Mouse (Mus musculus) embryo, embryonic 10.5 days (tissue): ENCODE measurements at regions not wholly inside any gene's neighbourhood (a gene's known extent, or its start where the extent isn't known, plus 50 kb on each side); places are given as distances from the start of the nearest gene placed in this dataset.

ENCODE experiments used
- DNase-seq: peaks from one replicate; pipeline ENCODE4 v3.0.0-alpha.2; 2015; ENCODE audit warnings: low spot score

GRCm38 (mm10) chr5:118975147-118975546 lies 414.7 kb downstream of the Med13l start:
- DNase-seq = no peak

GRCm38 (mm10) chr5:118978921-118979630 lies 418.6 kb downstream of the Med13l start:
- DNase-seq = no peak

- peak; percentile 29 for DNase-seq
Observed at GRCm38 (mm10) chr5:118981046-118981445, 420.6 kb downstream of the Med13l start.

GRCm38 (mm10) chr5:118984251-118984650 lies 423.8 kb downstream of the Med13l start:
- no peak for DNase-seq

GRCm38 (mm10) chr5:118984797-118985408 lies 424.4 kb downstream of the Med13l start:
- DNase-seq = no peak

- peak; percentile 34 for DNase-seq
Observed at GRCm38 (mm10) chr5:118987376-118988000, 427.0 kb downstream of the Med13l start.

GRCm38 (mm10) chr5:118999124-118999523 lies 438.6 kb downstream of the Med13l start:
- peak; percentile 61 for DNase-seq

GRCm38 (mm10) chr5:119005825-119006471 lies 445.5 kb downstream of the Med13l start:
- DNase-seq = peak; percentile 56

GRCm38 (mm10) chr5:119010048-119010447 lies 449.6 kb downstream of the Med13l start:
- DNase-seq = no peak

GRCm38 (mm10) chr5:119015181-119015580 lies 454.7 kb downstream of the Med13l start:
- DNase-seq = no peak

GRCm38 (mm10) chr5:119015606-119016255 lies 455.3 kb downstream of the Med13l start:
- peak; percentile 52 for DNase-seq

- DNase-seq = peak; percentile 55
Observed at GRCm38 (mm10) chr5:119016420-119016819, 455.9 kb downstream of the Med13l start.

- DNase-seq = peak; percentile 37
Observed at GRCm38 (mm10) chr5:119023947-119024346, 463.5 kb downstream of the Med13l start.

GRCm38 (mm10) chr5:119032051-119032450 lies 471.6 kb downstream of the Med13l start:
- no peak for DNase-seq

- peak; percentile 64 for DNase-seq
Observed at GRCm38 (mm10) chr5:119044548-119044947, 484.1 kb downstream of the Med13l start.

- no peak for DNase-seq
Observed at GRCm38 (mm10) chr5:119047581-119047980, 487.1 kb downstream of the Med13l start.

GRCm38 (mm10) chr5:119052354-119052996 lies 492.0 kb downstream of the Med13l start:
- DNase-seq = no peak

- DNase-seq = no peak
Observed at GRCm38 (mm10) chr5:119053738-119054137, 493.3 kb downstream of the Med13l start.

GRCm38 (mm10) chr5:119054393-119054792 lies 493.9 kb downstream of the Med13l start:
- no peak for DNase-seq

- peak; percentile 64 for DNase-seq
Observed at GRCm38 (mm10) chr5:119055430-119055829, 495.0 kb downstream of the Med13l start.

GRCm38 (mm10) chr5:119057813-119058212 lies 497.3 kb downstream of the Med13l start:
- no peak for DNase-seq
